ENCODE assay signal across 30 mouse cellular contexts in the genomic region with DNA sequence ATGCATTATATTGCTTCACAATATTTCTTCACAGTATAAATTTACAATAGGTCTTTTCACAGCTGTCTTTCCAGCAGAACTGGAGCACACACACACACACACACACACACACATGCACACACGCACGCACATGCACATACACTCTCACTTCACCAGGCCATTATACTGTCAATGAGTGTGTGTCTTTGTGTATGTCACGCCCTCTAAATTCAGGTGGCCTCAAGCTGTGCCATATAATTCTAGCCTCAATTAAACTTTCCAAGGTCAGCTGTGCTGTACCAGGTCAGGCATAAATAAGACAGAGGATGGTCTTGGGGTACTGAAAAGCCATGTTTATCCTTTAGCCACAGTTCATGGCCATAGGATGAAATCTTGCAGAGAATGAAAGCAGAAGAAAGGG.
DNase-seq lines count a peak whose midpoint lies in the region; ATAC-seq lines count a peak whose summit lies in the region.
"Had no signal": no experiment of that assay in that cellular context is flagged by ENCODE, and none has a peak within 500 bp of the region (broad histone marks: within the 10 kb centered on the region; RNA-seq: fewer than 3 reads in every experiment).

No protein-coding gene starts in this region.

- DNase-seq in embryo, embryonic 10 days (ENCODE audit: low spot score), result peak; percentile 25
- no peak for DNase-seq in embryo, embryonic 9.5 days (ENCODE audit: extremely low spot score)
- peak; percentile 25 for DNase-seq in R1 (ENCODE audit: low read depth, low spot score)
- DNase-seq in embryonic facial prominence, embryonic 10.5 days (ENCODE audit: low spot score), result peak; percentile 23
- DNase-seq in mesoderm, embryonic 11.5 days (ENCODE audit: low read depth, low spot score), result peak; percentile 59
- DNase-seq in right cerebral cortex, adult 18-20 months, result no peak
- no peak for DNase-seq in lung, postnatal 4 days
- DNase-seq: adrenal gland, postnatal 14 days; cerebellum, adult 11-12 months; cerebellum, postnatal 25 days; gastrocnemius, postnatal 25 days; heart, adult 11 months; kidney, adult 2 months; layer of hippocampus, adult 9-11 months; lung, embryonic 14.5 days; lung, postnatal 14 days; right cerebral cortex, postnatal 14 days; thymus, postnatal 14 days had no signal

- no peaks in the 10 kb centered on the region for H3K9me3 ChIP-seq in embryonic facial prominence, embryonic 10.5 days
- H3K9me3 ChIP-seq: embryonic facial prominence, embryonic 15.5 days; heart, embryonic 10.5 days; heart, embryonic 15.5 days; hindbrain, embryonic 15.5 days; limb, embryonic 12.5 days; liver, embryonic 15.5 days; midbrain, embryonic 12.5 days; stomach, embryonic 15.5 days had no signal

- H3K36me3 ChIP-seq in embryonic facial prominence, embryonic 10.5 days (replicated peaks), result no peaks in the 10 kb centered on the region
- H3K36me3 ChIP-seq: embryonic facial prominence, embryonic 15.5 days; G1E; heart, embryonic 10.5 days; heart, embryonic 15.5 days; hindbrain, embryonic 15.5 days; limb, embryonic 12.5 days; liver, embryonic 15.5 days; midbrain, embryonic 12.5 days; stomach, embryonic 15.5 days had no signal

- ATAC-seq in CD4-positive, CD25-positive, alpha-beta regulatory T cell, adult 4 months, result no peak
- ATAC-seq: forebrain, embryonic 14.5 days had no signal

- peaks cover 9% of the 10 kb centered on the region for H3K4me1 ChIP-seq in embryonic facial prominence, embryonic 10.5 days
- H3K4me1 ChIP-seq: embryonic facial prominence, embryonic 15.5 days; heart, embryonic 10.5 days; heart, embryonic 15.5 days; hindbrain, embryonic 15.5 days; limb, embryonic 12.5 days; liver, embryonic 15.5 days; midbrain, embryonic 12.5 days; stomach, embryonic 15.5 days had no signal

- no peak overlapping the region for H3K27ac ChIP-seq in embryonic facial prominence, embryonic 10.5 days (replicated peaks)
- H3K27ac ChIP-seq: embryonic facial prominence, embryonic 15.5 days; heart, embryonic 10.5 days; heart, embryonic 15.5 days; hindbrain, embryonic 15.5 days; kidney, postnatal 0 days; limb, embryonic 12.5 days; liver, embryonic 15.5 days; midbrain, embryonic 12.5 days; stomach, embryonic 15.5 days had no signal

- 59% methylated on average over 3 of the region's 3 CpGs for WGBS in embryonic facial prominence, embryonic 10.5 days

- H3K27me3 ChIP-seq in embryonic facial prominence, embryonic 10.5 days (replicated peaks; ENCODE audit: low read depth, poor library complexity, severe bottlenecking), result no peaks in the 10 kb centered on the region
- H3K27me3 ChIP-seq: embryonic facial prominence, embryonic 15.5 days; heart, embryonic 15.5 days; hindbrain, embryonic 15.5 days; limb, embryonic 12.5 days; liver, embryonic 15.5 days; midbrain, embryonic 12.5 days; stomach, embryonic 15.5 days had no signal

- no peak overlapping the region for H3K4me3 ChIP-seq in embryonic facial prominence, embryonic 10.5 days
- H3K4me3 ChIP-seq: embryonic facial prominence, embryonic 15.5 days; heart, embryonic 10.5 days; heart, embryonic 15.5 days; hindbrain, embryonic 15.5 days; limb, embryonic 12.5 days; liver, embryonic 15.5 days; midbrain, embryonic 12.5 days; stomach, embryonic 15.5 days had no signal

Comparison
In these comparisons a context has a peak if more than half of its experiments do, and no peak if none do; other contexts are left out.
1. DNase-seq: peak in embryo, embryonic 10 days (single experiment), R1 (single experiment), embryonic facial prominence, embryonic 10.5 days (single experiment) and mesoderm, embryonic 11.5 days (single experiment); none in embryo, embryonic 9.5 days (single experiment), right cerebral cortex, adult 18-20 months (single experiment) and lung, postnatal 4 days (0 of 2).